Mouse (Mus musculus): ENCODE results near the gene Cfap157. TPM values are rescaled to one million over a fixed set of nuclear protein-coding genes. Genes with fewer than 3 reads are reported as not detected.
A peak's percentile ranks its signal among the peaks of the same experiment; 100 is the strongest.

The Cfap157 gene
- polyA plus RNA-seq, 1 experiment from 2014 or later = 0.90 TPM

GRCm38 (mm10) chr2:32739311-32739710, 44.9 kb downstream of the Cfap157 start:
- Histone ChIP-seq H3K9me3 (replicated peaks) (no peaks in the 10 kb centered on the region), H3K4me1 (peaks cover 48% of the 10 kb centered on the region), H3K36me3 (0 out of 2 replicates have a peak, but pooled peaks cover 2% of the 10 kb centered on the region), H3K27me3 (ENCODE audit: low read depth, poor library complexity, severe bottlenecking) (peaks cover 47% of the 10 kb centered on the region), H3K27ac (replicated peaks) (no peak overlapping the region), H3K4me3 (no peak overlapping the region)
- no peak for DNase-seq (ENCODE audit: low spot score)
- WGBS = 79% methylated on average over 4 of the region's 4 CpGs

GRCm38 (mm10) chr2:32737008-32737407, 47.2 kb downstream of the Cfap157 start:
- 54% methylated on average over 6 of the region's 6 CpGs for WGBS
- peaks cover 29% of the 10 kb centered on the region for H3K27me3 ChIP-seq (ENCODE audit: low read depth, poor library complexity, severe bottlenecking)
- no peak overlapping the region for H3K4me3 ChIP-seq
- no peaks in the 10 kb centered on the region for H3K36me3 ChIP-seq
- no peak for DNase-seq (ENCODE audit: low spot score)
- no peak overlapping the region for H3K27ac ChIP-seq (replicated peaks)
- no peaks in the 10 kb centered on the region for H3K9me3 ChIP-seq (replicated peaks)
- H3K4me1 ChIP-seq = peaks cover 39% of the 10 kb centered on the region

- no peak for DNase-seq (ENCODE audit: low spot score)
- H3K27me3 ChIP-seq (ENCODE audit: low read depth, poor library complexity, severe bottlenecking) = peaks cover 22% of the 10 kb centered on the region
- peaks cover 37% of the 10 kb centered on the region for H3K4me1 ChIP-seq
- 62% methylated on average over 3 of the region's 3 CpGs for WGBS
- H3K36me3 ChIP-seq = no peaks in the 10 kb centered on the region
- H3K4me3 ChIP-seq = 0 out of 2 replicates have a peak overlapping the region, but pooled peaks have one; percentile 18
- no peak overlapping the region; the same call in 1 of the 2 replicates for H3K27ac ChIP-seq (replicated peaks)
- H3K9me3 ChIP-seq (replicated peaks) = no peaks in the 10 kb centered on the region
These were observed 47.9 kb downstream of the Cfap157 start for GRCm38 (mm10) chr2:32736306-32736829.

GRCm38 (mm10) chr2:32734933-32735332, 49.3 kb downstream of the Cfap157 start:
- DNase-seq (ENCODE audit: low spot score) = no peak
- no peak overlapping the region for H3K4me3 ChIP-seq
- H3K27ac ChIP-seq (replicated peaks) = peak overlapping the region; percentile 24; the same call in 1 of the 2 replicates
- WGBS = 51% methylated on average over 4 of the region's 4 CpGs
- H3K27me3 ChIP-seq (ENCODE audit: low read depth, poor library complexity, severe bottlenecking) = peaks cover 8% of the 10 kb centered on the region
- H3K4me1 ChIP-seq = peaks cover 35% of the 10 kb centered on the region
- no peaks in the 10 kb centered on the region for H3K36me3 ChIP-seq
- H3K9me3 ChIP-seq (replicated peaks) = no peaks in the 10 kb centered on the region

- peak overlapping the region; percentile 24; the same call in 1 of the 2 replicates for H3K27ac ChIP-seq (replicated peaks)
- peaks cover 3% of the 10 kb centered on the region for H3K27me3 ChIP-seq (ENCODE audit: low read depth, poor library complexity, severe bottlenecking)
- H3K4me1 ChIP-seq = peaks cover 35% of the 10 kb centered on the region
- H3K9me3 ChIP-seq (replicated peaks) = no peaks in the 10 kb centered on the region
- no peak overlapping the region for H3K4me3 ChIP-seq
- WGBS = 49% methylated on average over 4 of the region's 4 CpGs
- no peaks in the 10 kb centered on the region for H3K36me3 ChIP-seq
- no peak for DNase-seq (ENCODE audit: low spot score)
These were observed 49.7 kb downstream of the Cfap157 start for GRCm38 (mm10) chr2:32734480-32734879.

- H3K9me3 ChIP-seq (replicated peaks) = no peaks in the 10 kb centered on the region
- H3K27me3 ChIP-seq (ENCODE audit: low read depth, poor library complexity, severe bottlenecking) = peaks cover 7% of the 10 kb centered on the region
- H3K4me3 ChIP-seq = no peak overlapping the region
- peaks cover 44% of the 10 kb centered on the region for H3K4me1 ChIP-seq
- no peak for DNase-seq (ENCODE audit: low spot score)
- WGBS = 78% methylated on average over 6 of the region's 6 CpGs
- H3K27ac ChIP-seq (replicated peaks) = no peak overlapping the region
- no peaks in the 10 kb centered on the region for H3K36me3 ChIP-seq
These were observed 51.5 kb downstream of the Cfap157 start for GRCm38 (mm10) chr2:32732695-32733094.

- H3K4me1 ChIP-seq = peaks cover 47% of the 10 kb centered on the region
- H3K27ac ChIP-seq (replicated peaks) = peak overlapping the region; percentile 19; the same call in 1 of the 2 replicates
- H3K4me3 ChIP-seq = no peak overlapping the region
- no peak for DNase-seq (ENCODE audit: low spot score)
- 79% methylated on average over 4 of the region's 4 CpGs for WGBS
- no peaks in the 10 kb centered on the region for H3K9me3 ChIP-seq (replicated peaks)
- H3K36me3 ChIP-seq = no peaks in the 10 kb centered on the region
- H3K27me3 ChIP-seq (ENCODE audit: low read depth, poor library complexity, severe bottlenecking) = peaks cover 7% of the 10 kb centered on the region
These were observed 52.3 kb downstream of the Cfap157 start for GRCm38 (mm10) chr2:32731911-32732310.

GRCm38 (mm10) chr2:32730854-32731253, 53.4 kb downstream of the Cfap157 start:
- no peak overlapping the region for H3K4me3 ChIP-seq
- peak; percentile 48 for DNase-seq (ENCODE audit: low spot score)
- WGBS = 57% methylated on average over 11 of the region's 11 CpGs

GRCm38 (mm10) chr2:32729547-32729946, 54.7 kb downstream of the Cfap157 start:
- Histone ChIP-seq H3K27ac (replicated peaks) (no peak overlapping the region), H3K27me3 (ENCODE audit: low read depth, poor library complexity, severe bottlenecking) (peaks cover 7% of the 10 kb centered on the region), H3K9me3 (replicated peaks) (no peaks in the 10 kb centered on the region), H3K36me3 (no peaks in the 10 kb centered on the region), H3K4me3 (no peak overlapping the region), H3K4me1 (peaks cover 36% of the 10 kb centered on the region)
- DNase-seq (ENCODE audit: low spot score) = no peak
- 80% methylated on average over 4 of the region's 4 CpGs for WGBS

More at GRCm38 (mm10) chr2:32730854-32731253, 53.4 kb downstream of the Cfap157 start:
- H3K4me1 ChIP-seq = peaks cover 43% of the 10 kb centered on the region
- H3K9me3 ChIP-seq (replicated peaks) = no peaks in the 10 kb centered on the region
- no peaks in the 10 kb centered on the region for H3K36me3 ChIP-seq
- H3K27me3 ChIP-seq (ENCODE audit: low read depth, poor library complexity, severe bottlenecking) = peaks cover 7% of the 10 kb centered on the region
- peak overlapping the region; percentile 38 for H3K27ac ChIP-seq (replicated peaks)

- H3K27me3 ChIP-seq (ENCODE audit: low read depth, poor library complexity, severe bottlenecking) = peaks cover 7% of the 10 kb centered on the region
- DNase-seq (ENCODE audit: low spot score) = no peak
- WGBS = 62% methylated on average over 7 of the region's 7 CpGs
- peak overlapping the region; percentile 33 for H3K4me3 ChIP-seq
- no peaks in the 10 kb centered on the region for H3K36me3 ChIP-seq
- H3K4me1 ChIP-seq = peaks cover 31% of the 10 kb centered on the region
- peak overlapping the region; percentile 58 for H3K27ac ChIP-seq (replicated peaks)
- H3K9me3 ChIP-seq (replicated peaks) = no peaks in the 10 kb centered on the region
These were observed 55.8 kb downstream of the Cfap157 start for GRCm38 (mm10) chr2:32728463-32728862.

- Histone ChIP-seq H3K4me1 (peaks cover 31% of the 10 kb centered on the region), H3K27me3 (ENCODE audit: low read depth, poor library complexity, severe bottlenecking) (peaks cover 7% of the 10 kb centered on the region), H3K9me3 (replicated peaks) (no peaks in the 10 kb centered on the region), H3K4me3 (peak overlapping the region; percentile 39), H3K36me3 (no peaks in the 10 kb centered on the region), H3K27ac (replicated peaks) (peak overlapping the region; percentile 69)
- 1% methylated on average over 16 of the region's 16 CpGs for WGBS
- DNase-seq (ENCODE audit: low spot score) = peak; percentile 94
These were observed 56.8 kb downstream of the Cfap157 start for GRCm38 (mm10) chr2:32727435-32727834.
